Mouse (Mus musculus) hematopoietic stem cell, adult 5-6 weeks (primary cell): ENCODE results near the gene 1810049J17Rik. TPM values are rescaled to one million over a fixed set of nuclear protein-coding genes. Genes with fewer than 3 reads are reported as not detected.
A peak's percentile ranks its signal among the peaks of the same experiment; 100 is the strongest.

Source experiments
- ATAC-seq, 2 experiments: fragments of 125-278 bp in 1 of 2; replicated peaks in 1 of 2; 2 replicates each; pipeline ENCODE4 v1.8.0; 2016 to 2017; ENCODE audit warnings: inconsistent platforms in 2 of 2, mild to moderate bottlenecking in 2 of 2, moderate number of reproducible peaks in 2 of 2, low read depth in 1 of 2, moderate TSS enrichment in 1 of 2; ENCODE audit not compliant: low FRiP score in 2 of 2, poor library complexity in 2 of 2, severe bottlenecking in 2 of 2, insufficient read depth in 1 of 2, low TSS enrichment in 1 of 2
- total RNA-seq: library from RNA; stranded (forward); fragments of 172-1452, 232-1000 nt; gene quantifications from 2 replicates; pipeline ENCODE4 v1.2.3, GENCODE M21; 2017

Gene 1810049J17Rik
- total RNA-seq, 1 experiment from 2014 or later: not detected

GRCm38 (mm10) chr15:12355261-12355660, 33.6 kb upstream of the 1810049J17Rik start:
- ATAC-seq: no peak

- no peak for ATAC-seq
These were observed 32.6 kb upstream of the 1810049J17Rik start for GRCm38 (mm10) chr15:12354281-12354810.

GRCm38 (mm10) chr15:12351470-12351869, 29.8 kb upstream of the 1810049J17Rik start:
- no peak for ATAC-seq

GRCm38 (mm10) chr15:12349840-12350239, 28.1 kb upstream of the 1810049J17Rik start:
- ATAC-seq: no peak

GRCm38 (mm10) chr15:12348950-12349349, 27.3 kb upstream of the 1810049J17Rik start:
- ATAC-seq: no peak

- ATAC-seq: no peak
These were observed 25.2 kb upstream of the 1810049J17Rik start for GRCm38 (mm10) chr15:12346916-12347315.

GRCm38 (mm10) chr15:12341401-12341758, 19.7 kb upstream of the 1810049J17Rik start:
- ATAC-seq: no peak

GRCm38 (mm10) chr15:12340536-12341400, 19.1 kb upstream of the 1810049J17Rik start:
- ATAC-seq: no peak

GRCm38 (mm10) chr15:12337779-12338137, 16.1 kb upstream of the 1810049J17Rik start:
- no peak for ATAC-seq

- no peak for ATAC-seq
These were observed 15.5 kb upstream of the 1810049J17Rik start for GRCm38 (mm10) chr15:12337030-12337778.

GRCm38 (mm10) chr15:12334381-12334780, 12.7 kb upstream of the 1810049J17Rik start:
- no peak for ATAC-seq

- no peak for ATAC-seq
These were observed 9.6 kb upstream of the 1810049J17Rik start for GRCm38 (mm10) chr15:12331300-12331699.

- no peak for ATAC-seq
These were observed 9.2 kb upstream of the 1810049J17Rik start for GRCm38 (mm10) chr15:12330892-12331291.

GRCm38 (mm10) chr15:12330389-12330788, 8.7 kb upstream of the 1810049J17Rik start:
- ATAC-seq: no peak

- no peak for ATAC-seq
These were observed 2.6 kb upstream of the 1810049J17Rik start for GRCm38 (mm10) chr15:12324326-12324725.

- ATAC-seq: no peak
These were observed 1.1 kb upstream of the 1810049J17Rik start for GRCm38 (mm10) chr15:12322676-12323402.

- peak; percentile 65 to 78 for ATAC-seq
These were observed 460 bp downstream of the 1810049J17Rik start, which contains the start of gene Golph3 for GRCm38 (mm10) chr15:12321091-12321787. Golph3 (plus strand) TSS chr15:12321450.
